Mouse (Mus musculus): ENCODE data around the gene 4933417A18Rik. TPM values are rescaled to one million over a fixed set of nuclear protein-coding genes. Genes with fewer than 3 reads are reported as not detected.
A peak's percentile ranks its signal among the peaks of the same experiment; 100 is the strongest.

The 4933417A18Rik gene
- polyA plus RNA-seq, 1 experiment, result not detected

DNA sequence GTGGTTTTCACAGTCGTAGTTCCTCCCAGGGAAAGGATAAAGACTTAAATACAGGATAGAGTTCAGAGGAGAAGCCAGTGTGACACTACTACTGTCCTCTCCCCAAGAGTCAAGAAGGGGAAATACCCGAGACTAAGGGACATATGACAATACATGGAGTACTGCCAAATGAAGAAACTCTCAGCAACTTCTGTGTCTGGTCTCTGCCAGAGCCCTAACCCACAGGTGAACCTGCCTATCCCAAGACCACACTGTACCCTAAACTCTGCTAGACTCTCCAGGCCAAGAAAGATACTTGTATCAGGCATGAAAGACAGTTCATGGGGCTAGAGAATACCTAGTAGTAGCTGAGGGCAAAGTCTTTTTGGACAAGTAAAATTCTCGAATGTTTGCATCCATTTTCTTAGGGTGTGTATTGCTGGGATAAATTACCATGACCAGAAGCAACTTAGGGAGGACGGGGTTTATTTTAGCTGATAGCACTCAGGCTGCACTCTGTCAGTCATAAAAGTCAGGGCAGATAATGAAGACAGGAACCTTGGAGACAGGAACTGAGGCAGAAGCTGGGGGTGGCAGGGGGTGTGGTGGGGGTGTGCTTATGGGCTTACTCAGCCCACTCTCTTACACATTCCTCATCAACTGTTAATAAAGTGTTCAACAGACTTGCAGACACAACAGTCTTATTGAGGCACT lies 67.5 kb downstream of the 4933417A18Rik start:
- no peaks in the 10 kb centered on the region for H3K4me1 ChIP-seq (ENCODE audit: control insufficient read depth, insufficient read depth, low read length)
- TF ChIP-seq EP300 (IDR thresholded peaks at IDR 0.05; ENCODE audit: insufficient read depth, low read depth, low read length) (no peak), POLR2A (IDR thresholded peaks at IDR 0.05; ENCODE audit: insufficient read depth, low read length) (no peak), CTCF (IDR thresholded peaks at IDR 0.05; ENCODE audit: low read depth, low read length) (no peak)
- H3K9me3 ChIP-seq (replicated peaks; ENCODE audit: control insufficient read depth, insufficient read depth, low read length, poor library complexity, severe bottlenecking), result no peaks in the 10 kb centered on the region
- no peaks in the 10 kb centered on the region for H3K27me3 ChIP-seq (ENCODE audit: control insufficient read depth, insufficient read depth, low read length, poor library complexity, severe bottlenecking)
- no peak overlapping the region for H3K9ac ChIP-seq (ENCODE audit: low read depth, poor library complexity, severe bottlenecking)
- H3K36me3 ChIP-seq (ENCODE audit: control insufficient read depth, insufficient read depth, low read length, poor library complexity, severe bottlenecking), result peaks cover 7% of the 10 kb centered on the region; the same call in 1 of the 2 replicates
- no peak overlapping the region for H3K4me3 ChIP-seq (ENCODE audit: low read depth, low read length)
- no peak overlapping the region for H3K27ac ChIP-seq (ENCODE audit: insufficient read depth, low read length)

GRCm38 (mm10) chr13:34993085-34993484 lies 68.9 kb downstream of the 4933417A18Rik start:
- Histone ChIP-seq H3K27ac (ENCODE audit: insufficient read depth, low read length) (no peak overlapping the region), H3K9me3 (replicated peaks; ENCODE audit: control insufficient read depth, insufficient read depth, low read length, poor library complexity, severe bottlenecking) (0 out of 2 replicates have a peak, but pooled peaks cover under 1% of the 10 kb centered on the region), H3K4me1 (ENCODE audit: control insufficient read depth, insufficient read depth, low read length) (no peaks in the 10 kb centered on the region), H3K9ac (ENCODE audit: low read depth, poor library complexity, severe bottlenecking) (peak overlapping the region; percentile 88), H3K27me3 (ENCODE audit: control insufficient read depth, insufficient read depth, low read length, poor library complexity, severe bottlenecking) (no peaks in the 10 kb centered on the region), H3K36me3 (ENCODE audit: control insufficient read depth, insufficient read depth, low read length, poor library complexity, severe bottlenecking) (peaks cover 2% of the 10 kb centered on the region; the same call in 1 of the 2 replicates), H3K4me3 (ENCODE audit: low read depth, low read length) (peak overlapping the region; percentile 89; the same call in 1 of the 2 replicates)
- TF ChIP-seq POLR2A (IDR thresholded peaks at IDR 0.05; ENCODE audit: insufficient read depth, low read length) (no peak), CTCF (IDR thresholded peaks at IDR 0.05; ENCODE audit: low read depth, low read length) (no peak), EP300 (IDR thresholded peaks at IDR 0.05; ENCODE audit: insufficient read depth, low read depth, low read length) (no peak)

DNA sequence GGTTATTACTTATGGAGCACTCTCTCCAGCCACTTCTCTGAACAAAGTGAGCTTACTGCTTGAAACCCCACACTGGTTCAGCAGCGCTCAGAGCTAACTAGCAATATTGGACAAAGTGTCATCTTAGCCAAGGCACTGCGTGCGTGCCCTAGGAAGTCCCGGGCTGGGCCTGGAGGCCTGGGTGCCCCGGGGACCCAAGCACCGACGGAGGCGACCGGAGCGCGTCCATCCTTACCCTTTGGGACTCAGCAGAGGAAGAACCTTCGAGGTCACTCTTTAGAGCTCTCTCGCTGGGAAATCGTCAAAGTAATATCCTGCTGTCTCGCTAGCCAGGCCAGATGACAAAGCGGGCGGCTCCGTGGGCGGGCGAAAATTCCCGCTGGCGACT lies 69.4 kb downstream of the 4933417A18Rik start:
- H3K9me3 ChIP-seq (replicated peaks; ENCODE audit: control insufficient read depth, insufficient read depth, low read length, poor library complexity, severe bottlenecking), result peaks cover 5% of the 10 kb centered on the region
- no peaks in the 10 kb centered on the region for H3K4me1 ChIP-seq (ENCODE audit: control insufficient read depth, insufficient read depth, low read length)
- 0 out of 2 replicates have a peak, but pooled peaks cover 2% of the 10 kb centered on the region for H3K36me3 ChIP-seq (ENCODE audit: control insufficient read depth, insufficient read depth, low read length, poor library complexity, severe bottlenecking)
- TF ChIP-seq CTCF (IDR thresholded peaks at IDR 0.05; ENCODE audit: low read depth, low read length) (no peak), POLR2A (IDR thresholded peaks at IDR 0.05; ENCODE audit: insufficient read depth, low read length) (no peak), EP300 (IDR thresholded peaks at IDR 0.05; ENCODE audit: insufficient read depth, low read depth, low read length) (no peak)
- peak overlapping the region; percentile 88 for H3K9ac ChIP-seq (ENCODE audit: low read depth, poor library complexity, severe bottlenecking)
- no peaks in the 10 kb centered on the region for H3K27me3 ChIP-seq (ENCODE audit: control insufficient read depth, insufficient read depth, low read length, poor library complexity, severe bottlenecking)
- no peak overlapping the region for H3K27ac ChIP-seq (ENCODE audit: insufficient read depth, low read length)
- H3K4me3 ChIP-seq (ENCODE audit: low read depth, low read length), result peak overlapping the region; percentile 89

DNA sequence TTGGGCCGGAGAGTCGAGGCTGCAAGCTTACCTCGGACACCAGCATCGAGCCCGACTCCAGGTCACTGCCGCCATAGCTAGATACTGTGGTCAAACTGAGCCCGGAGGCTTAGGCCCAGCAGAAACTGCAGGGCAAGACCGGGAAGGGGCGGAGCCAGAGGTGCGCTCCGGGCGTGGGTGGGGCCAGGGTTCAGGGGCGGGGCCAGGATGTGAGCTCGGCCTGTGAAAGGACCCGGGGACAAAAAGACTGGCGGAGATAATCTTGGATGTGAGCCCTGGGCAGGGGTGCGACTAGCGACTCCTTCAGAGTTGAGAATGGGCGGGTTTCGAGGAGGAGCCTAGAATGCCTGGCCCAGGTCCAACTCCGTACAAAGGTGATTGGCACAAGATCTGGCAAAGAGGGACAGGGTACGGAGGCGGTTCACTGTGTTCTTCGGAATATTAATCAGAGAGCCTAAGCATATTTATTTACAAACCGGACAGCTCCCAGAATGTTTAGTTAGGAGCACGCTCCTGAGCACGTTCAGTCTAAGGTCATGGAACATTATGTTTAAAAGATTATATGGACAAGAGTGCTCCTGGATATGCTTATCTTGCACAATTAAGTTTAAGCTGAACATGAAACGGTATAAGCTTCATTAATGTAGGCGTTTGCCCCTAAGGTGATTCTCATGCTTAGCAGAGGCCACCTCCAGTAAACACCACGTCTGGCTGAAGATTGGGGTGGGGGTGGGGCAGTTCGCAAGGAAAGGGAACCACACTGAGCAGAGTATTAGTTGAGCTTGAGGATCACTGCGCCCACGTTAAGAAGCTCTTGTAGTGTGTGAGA lies 70.0 kb downstream of the 4933417A18Rik start:
- H3K36me3 ChIP-seq (ENCODE audit: control insufficient read depth, insufficient read depth, low read length, poor library complexity, severe bottlenecking), result 0 out of 2 replicates have a peak, but pooled peaks cover 2% of the 10 kb centered on the region
- peaks cover 7% of the 10 kb centered on the region for H3K9me3 ChIP-seq (replicated peaks; ENCODE audit: control insufficient read depth, insufficient read depth, low read length, poor library complexity, severe bottlenecking)
- H3K27me3 ChIP-seq (ENCODE audit: control insufficient read depth, insufficient read depth, low read length, poor library complexity, severe bottlenecking), result no peaks in the 10 kb centered on the region
- H3K4me3 ChIP-seq (ENCODE audit: low read depth, low read length), result peak overlapping the region; percentile 89
- peak overlapping the region; percentile 88 for H3K9ac ChIP-seq (ENCODE audit: low read depth, poor library complexity, severe bottlenecking)
- TF ChIP-seq CTCF (IDR thresholded peaks at IDR 0.05; ENCODE audit: low read depth, low read length) (no peak), POLR2A (IDR thresholded peaks at IDR 0.05; ENCODE audit: insufficient read depth, low read length) (peak; percentile 36)
- peak overlapping the region; percentile 22; the same call in 1 of the 2 replicates for H3K27ac ChIP-seq (ENCODE audit: insufficient read depth, low read length)
- no peaks in the 10 kb centered on the region for H3K4me1 ChIP-seq (ENCODE audit: control insufficient read depth, insufficient read depth, low read length)

DNA sequence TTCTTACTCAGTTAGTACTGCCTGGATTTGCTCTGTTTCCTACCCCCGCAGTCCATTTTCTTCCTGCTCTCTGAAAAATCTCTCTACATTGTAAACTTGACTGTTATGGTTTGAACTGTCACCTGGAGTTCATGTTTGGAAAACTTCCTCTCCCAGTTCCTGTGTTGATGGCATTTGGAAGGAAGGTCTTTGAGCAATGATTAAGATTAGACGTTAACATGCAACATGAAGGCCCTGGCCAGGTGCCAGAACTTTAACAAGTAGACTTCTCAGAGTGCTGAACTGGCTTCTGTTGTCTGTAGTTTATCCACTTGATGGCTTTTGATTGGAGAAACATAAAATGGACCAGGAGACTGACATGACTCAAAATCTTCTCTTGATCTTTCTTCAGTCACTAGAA lies 71.7 kb downstream of the 4933417A18Rik start:
- Histone ChIP-seq H3K4me1 (ENCODE audit: control insufficient read depth, insufficient read depth, low read length) (no peaks in the 10 kb centered on the region), H3K27ac (ENCODE audit: insufficient read depth, low read length) (no peak overlapping the region), H3K4me3 (ENCODE audit: low read depth, low read length) (no peak overlapping the region), H3K27me3 (ENCODE audit: control insufficient read depth, insufficient read depth, low read length, poor library complexity, severe bottlenecking) (no peaks in the 10 kb centered on the region), H3K9ac (ENCODE audit: low read depth, poor library complexity, severe bottlenecking) (no peak overlapping the region), H3K36me3 (ENCODE audit: control insufficient read depth, insufficient read depth, low read length, poor library complexity, severe bottlenecking) (no peaks in the 10 kb centered on the region), H3K9me3 (replicated peaks; ENCODE audit: control insufficient read depth, insufficient read depth, low read length, poor library complexity, severe bottlenecking) (peaks cover 7% of the 10 kb centered on the region)
- TF ChIP-seq POLR2A (IDR thresholded peaks at IDR 0.05; ENCODE audit: insufficient read depth, low read length), result no peak

Other genes starting within 250 kb of the 4933417A18Rik start
- not detected in 2 replicates for gene Fam50b, start 189.6 kb upstream of the 4933417A18Rik start, polyA plus RNA-seq (2011; ENCODE audit: insufficient read depth, insufficient read length, low read depth, missing spikeins)
- 135 and 141 TPM in 2 replicates for gene Prpf4b, start 49.1 kb upstream of the 4933417A18Rik start, polyA plus RNA-seq (2011; ENCODE audit: insufficient read depth, insufficient read length, low read depth, missing spikeins)
- not detected in 2 replicates for gene Fam217a, start 99 bp upstream of the 4933417A18Rik start, polyA plus RNA-seq (2011; ENCODE audit: insufficient read depth, insufficient read length, low read depth, missing spikeins)
- 1.4 TPM in 1 of 2 replicates, not detected in the other for gene Eci3, start 39.4 kb downstream of the 4933417A18Rik start, polyA plus RNA-seq (2011; ENCODE audit: insufficient read depth, insufficient read length, low read depth, missing spikeins)
- 40.9 and 42.8 TPM in 2 replicates for gene Eci2, start 102.7 kb downstream of the 4933417A18Rik start, polyA plus RNA-seq (2011; ENCODE audit: insufficient read depth, insufficient read length, low read depth, missing spikeins)

Data from ES-Bruce4 (cell line).